Mouse (Mus musculus): ENCODE results near the gene H2al1b. TPM values are rescaled to one million over a fixed set of nuclear protein-coding genes. Genes with fewer than 3 reads are reported as not detected.

Gene H2al1b
- polyA plus RNA-seq, 1 experiment from 2014 or later = not detected

DNA sequence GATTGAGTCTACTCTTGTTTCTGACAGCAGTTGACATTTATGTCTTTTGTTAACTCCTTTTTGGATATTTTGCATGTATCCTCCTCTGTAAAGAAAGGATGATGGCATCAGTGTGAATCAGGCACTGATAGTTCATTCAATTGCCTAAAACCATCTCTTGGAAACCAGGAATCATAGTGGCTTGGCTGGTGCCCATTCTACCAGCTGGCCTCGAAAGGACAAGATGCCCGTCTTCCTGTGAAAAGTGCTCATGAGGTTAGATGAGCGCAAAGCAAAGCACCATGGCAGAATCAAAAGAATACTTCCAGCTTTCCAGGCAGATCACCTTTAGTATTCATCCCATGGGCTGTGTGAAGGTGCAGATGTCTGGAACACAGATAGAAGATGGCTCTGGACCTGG lies 44.5 kb downstream of the H2al1b start:
- Histone ChIP-seq H3K4me3 (ENCODE audit: low read depth, low read length) (no peak overlapping the region), H3K9me3 (ENCODE audit: control insufficient read depth, low read length) (no peaks in the 10 kb centered on the region), H3K9ac (ENCODE audit: low read length) (no peak overlapping the region), H3K27ac (replicated peaks) (no peak overlapping the region), H3K4me2 (replicated peaks; ENCODE audit: low read depth) (no peak overlapping the region), H3K36me3 (ENCODE audit: control insufficient read depth, insufficient read depth, low read length) (no peaks in the 10 kb centered on the region), H3K4me1 (replicated peaks; ENCODE audit: control insufficient read depth, insufficient read depth) (no peaks in the 10 kb centered on the region), H3K27me3 (ENCODE audit: control insufficient read depth, insufficient read depth, low read length) (no peaks in the 10 kb centered on the region)
- DNase-seq (ENCODE audit: low spot score) = no peak
- no peak for TF ChIP-seq CTCF (IDR thresholded peaks at IDR 0.05; ENCODE audit: low read depth)
- TF ChIP-seq EP300 (optimal IDR thresholded peaks at IDR 0.05) = no peak
- no peak for ATAC-seq (ENCODE audit: low FRiP score, low TSS enrichment)
- WGBS = 92% methylated on average over 3 of the region's 3 CpGs

Other genes with a start within 250 kb of the H2al1b start
- not detected in 2 replicates for gene H2al1a, start 3.2 kb upstream of the H2al1b start, polyA plus RNA-seq (2015; fragmentation: Nextera tagmentation; extraction: Ambion mirVana)
- not detected in 2 replicates for gene H2al1c, start 3.2 kb downstream of the H2al1b start, polyA plus RNA-seq (2015; fragmentation: Nextera tagmentation; extraction: Ambion mirVana)
- not detected in 2 replicates for gene H2al1d, start 6.4 kb downstream of the H2al1b start, polyA plus RNA-seq (2015; fragmentation: Nextera tagmentation; extraction: Ambion mirVana)
- not detected in 2 replicates for gene H2al1e, start 9.5 kb downstream of the H2al1b start, polyA plus RNA-seq (2015; fragmentation: Nextera tagmentation; extraction: Ambion mirVana)
- not detected in 2 replicates for gene H2al1f, start 12.7 kb downstream of the H2al1b start, polyA plus RNA-seq (2015; fragmentation: Nextera tagmentation; extraction: Ambion mirVana)
- gene H2al1g, start 15.8 kb downstream of the H2al1b start, polyA plus RNA-seq (2015; fragmentation: Nextera tagmentation; extraction: Ambion mirVana) = not detected in 2 replicates
- not detected in 2 replicates for gene H2al1h, start 19.1 kb downstream of the H2al1b start, polyA plus RNA-seq (2015; fragmentation: Nextera tagmentation; extraction: Ambion mirVana)
- gene H2al1i, start 22.2 kb downstream of the H2al1b start, polyA plus RNA-seq (2015; fragmentation: Nextera tagmentation; extraction: Ambion mirVana) = not detected in 2 replicates
- gene H2al1j, start 25.4 kb downstream of the H2al1b start, polyA plus RNA-seq (2015; fragmentation: Nextera tagmentation; extraction: Ambion mirVana) = not detected in 2 replicates